Mouse (Mus musculus) embryonic facial prominence, embryonic 11.5 days (tissue): Measurements from ENCODE around the gene Epb41l1. TPM values are rescaled to one million over a fixed set of nuclear protein-coding genes. Genes with fewer than 3 reads are reported as not detected.
A peak's percentile ranks its signal among the peaks of the same experiment; 100 is the strongest.

ENCODE experiments used
- ATAC-seq: fragments of 200-750 bp; cut with Nextera tagmentation; replicated peaks from 2 replicates; pipeline ENCODE4 v1.8.0; 2017; ENCODE audit warnings: low read depth; ENCODE audit not compliant: insufficient number of reproducible peaks, low FRiP score, low TSS enrichment
- DNase-seq: peaks from one replicate; pipeline ENCODE4 v3.0.0-alpha.2; 2015; ENCODE audit warnings: low spot score
- H3K27ac ChIP-seq: fragments of 300-500 bp; sonication (generic); replicated peaks from 2 replicates; pipeline ENCODE4 v1.5.1; 2014; ENCODE audit warnings: mild to moderate bottlenecking, low read depth, low read length, control low read depth
- H3K27me3 ChIP-seq: fragments of 300-500 bp; sonication (generic); 2 replicates; pipeline ENCODE4 v1.6.1; 2014; ENCODE audit warnings: mild to moderate bottlenecking, low read length, moderate library complexity, mixed read lengths; ENCODE audit not compliant: control insufficient read depth, insufficient read depth
- H3K36me3 ChIP-seq: fragments of 300-500 bp; sonication (generic); replicated peaks from 2 replicates; pipeline ENCODE4 v1.6.1; 2014; ENCODE audit warnings: low read depth, mild to moderate bottlenecking, low read length, moderate library complexity, mixed read lengths; ENCODE audit not compliant: control insufficient read depth, insufficient read depth
- H3K4me1 ChIP-seq: fragments of 300-500 bp; sonication (generic); 2 replicates; pipeline ENCODE4 v1.6.1; 2014; ENCODE audit warnings: low read length, mixed read lengths; ENCODE audit not compliant: control insufficient read depth, insufficient read depth
- H3K4me2 ChIP-seq: fragments of 300-500 bp; sonication (generic); 2 replicates; pipeline ENCODE4 v1.6.1; 2014; ENCODE audit warnings: low read depth, mild to moderate bottlenecking, control low read depth, low read length, moderate library complexity
- H3K4me3 ChIP-seq: fragments of 300-500 bp; sonication (generic); 2 replicates; pipeline ENCODE4 v1.5.1; 2014; ENCODE audit warnings: low read depth, low read length, control low read depth
- H3K9ac ChIP-seq: fragments of 300-500 bp; sonication (generic); replicated peaks from 2 replicates; pipeline ENCODE4 v1.6.1; 2014; ENCODE audit warnings: mild to moderate bottlenecking, control low read depth, low read length
- H3K9me3 ChIP-seq: fragments of 300-500 bp; sonication (generic); replicated peaks from 2 replicates; pipeline ENCODE4 v1.6.1; 2016; ENCODE audit warnings: mild to moderate bottlenecking, low read length, inconsistent platforms, mixed read lengths; ENCODE audit not compliant: control insufficient read depth
- WGBS: fragments of 180-500 bp; shearing (Covaris S2); extraction: QIAGEN DNeasy Blood & Tissue Kit; methylation state at CpG from one replicate; pipeline ENCODE4 v1.1.7; 2014; 5-methylcytosine and 5-hydroxymethylcytosine counted together
- polyA plus RNA-seq: library from polyadenylated mRNA; unstranded; fragments of >200 nt; fragmentation: Nextera tagmentation; extraction: Ambion mirVana; gene quantifications from 2 replicates; pipeline ENCODE4 v1.2.1, GENCODE M21; 2014

Epb41l1 gene
- polyA plus RNA-seq, 1 experiment from 2014 or later = 3.3 TPM

- WGBS = 48% methylated on average over 2 of the region's 2 CpGs
- Histone ChIP-seq H3K27ac (no peak overlapping the region), H3K27me3 (peaks cover 7% of the 10 kb centered on the region), H3K4me3 (no peak overlapping the region), H3K4me1 (no peaks in the 10 kb centered on the region; the same call in 1 of the 2 replicates), H3K36me3 (no peaks in the 10 kb centered on the region), H3K9me3 (no peaks in the 10 kb centered on the region), H3K9ac (no peak overlapping the region), H3K4me2 (no peak overlapping the region)
- no peak for DNase-seq
- ATAC-seq = no peak
Measured at GRCm38 (mm10) chr2:156425618-156426017, 4.9 kb downstream of the Epb41l1 start.

GRCm38 (mm10) chr2:156426151-156426550 lies 5.4 kb downstream of the Epb41l1 start:
- Histone ChIP-seq H3K36me3 (no peaks in the 10 kb centered on the region), H3K9me3 (no peaks in the 10 kb centered on the region), H3K4me2 (no peak overlapping the region), H3K4me1 (no peaks in the 10 kb centered on the region), H3K9ac (no peak overlapping the region), H3K27me3 (peaks cover 7% of the 10 kb centered on the region), H3K4me3 (no peak overlapping the region), H3K27ac (no peak overlapping the region)
- 61% methylated on average over 4 of the region's 4 CpGs for WGBS
- no peak for DNase-seq
- ATAC-seq = no peak

- Histone ChIP-seq H3K4me2 (no peak overlapping the region), H3K36me3 (no peaks in the 10 kb centered on the region), H3K4me3 (no peak overlapping the region), H3K27me3 (no peaks in the 10 kb centered on the region), H3K27ac (no peak overlapping the region), H3K9me3 (no peaks in the 10 kb centered on the region), H3K4me1 (no peaks in the 10 kb centered on the region), H3K9ac (no peak overlapping the region)
- ATAC-seq (no peak), DNase-seq (no peak)
- 85% methylated on average over 10 of the region's 10 CpGs for WGBS
Measured at GRCm38 (mm10) chr2:156429836-156430235, 9.1 kb downstream of the Epb41l1 start.

- DNase-seq (peak; percentile 36), ATAC-seq (no peak)
- WGBS = 30% methylated on average over 4 of the region's 4 CpGs
- H3K4me1 ChIP-seq = no peaks in the 10 kb centered on the region
- no peak overlapping the region for H3K4me2 ChIP-seq
- H3K27ac ChIP-seq = no peak overlapping the region
- H3K9me3 ChIP-seq = no peaks in the 10 kb centered on the region
- no peaks in the 10 kb centered on the region for H3K27me3 ChIP-seq
- H3K4me3 ChIP-seq = no peak overlapping the region
- no peaks in the 10 kb centered on the region for H3K36me3 ChIP-seq
- H3K9ac ChIP-seq = no peak overlapping the region
Measured at GRCm38 (mm10) chr2:156430326-156430725, 9.6 kb downstream of the Epb41l1 start.

- WGBS = 76% methylated on average over 6 of the region's 6 CpGs
- H3K4me3 ChIP-seq = no peak overlapping the region
- no peaks in the 10 kb centered on the region for H3K4me1 ChIP-seq
- no peaks in the 10 kb centered on the region for H3K27me3 ChIP-seq
- no peaks in the 10 kb centered on the region for H3K36me3 ChIP-seq
- DNase-seq (no peak), ATAC-seq (no peak)
- no peak overlapping the region for H3K9ac ChIP-seq
- no peaks in the 10 kb centered on the region for H3K9me3 ChIP-seq
- H3K4me2 ChIP-seq = no peak overlapping the region
- H3K27ac ChIP-seq = no peak overlapping the region
Measured at GRCm38 (mm10) chr2:156431409-156431808, 10.7 kb downstream of the Epb41l1 start.

- WGBS = 89% methylated on average over 3 of the region's 3 CpGs
Measured at GRCm38 (mm10) chr2:156432086-156432485, 11.4 kb downstream of the Epb41l1 start.

GRCm38 (mm10) chr2:156432874-156433868 lies 12.5 kb downstream of the Epb41l1 start:
- no peak overlapping the region for H3K4me3 ChIP-seq
- WGBS = 54% methylated on average over 9 of the region's 9 CpGs

More at GRCm38 (mm10) chr2:156432086-156432485, 11.4 kb downstream of the Epb41l1 start:
- no peak for DNase-seq
- Histone ChIP-seq H3K9ac (no peak overlapping the region), H3K36me3 (no peaks in the 10 kb centered on the region), H3K4me3 (no peak overlapping the region), H3K4me1 (no peaks in the 10 kb centered on the region), H3K27me3 (no peaks in the 10 kb centered on the region), H3K27ac (no peak overlapping the region), H3K4me2 (no peak overlapping the region), H3K9me3 (no peaks in the 10 kb centered on the region)
- no peak for ATAC-seq

GRCm38 (mm10) chr2:156437637-156438036 lies 16.9 kb downstream of the Epb41l1 start:
- WGBS = 92% methylated on average over 11 of the region's 11 CpGs
- no peaks in the 10 kb centered on the region for H3K9me3 ChIP-seq
- H3K9ac ChIP-seq = no peak overlapping the region
- H3K4me3 ChIP-seq = no peak overlapping the region
- H3K4me2 ChIP-seq = no peak overlapping the region
- no peak for ATAC-seq
- no peaks in the 10 kb centered on the region for H3K36me3 ChIP-seq
- DNase-seq = no peak
- H3K4me1 ChIP-seq = peaks cover 6% of the 10 kb centered on the region
- H3K27me3 ChIP-seq = no peaks in the 10 kb centered on the region
- no peak overlapping the region for H3K27ac ChIP-seq

More at GRCm38 (mm10) chr2:156432874-156433868, 12.5 kb downstream of the Epb41l1 start:
- no peak overlapping the region for H3K9ac ChIP-seq
- no peak overlapping the region for H3K27ac ChIP-seq
- no peaks in the 10 kb centered on the region for H3K36me3 ChIP-seq
- H3K4me2 ChIP-seq = no peak overlapping the region
- no peaks in the 10 kb centered on the region for H3K4me1 ChIP-seq
- H3K27me3 ChIP-seq = no peaks in the 10 kb centered on the region
- ATAC-seq = no peak
- DNase-seq = no peak
- H3K9me3 ChIP-seq = no peaks in the 10 kb centered on the region
